Mouse (Mus musculus) layer of hippocampus, adult 18-20 months (tissue): ENCODE data around the gene Ngef. TPM values are rescaled to one million over a fixed set of nuclear protein-coding genes. Genes with fewer than 3 reads are reported as not detected.
A peak's percentile ranks its signal among the peaks of the same experiment; 100 is the strongest.
"Not testable (repeated sequence)": the region's sequence is repeated elsewhere in the genome, so short reads cannot be mapped to it uniquely, and the experiment has no call there.

Experiments used
- DNase-seq, 2 experiments: peaks; one replicate each; pipeline ENCODE4 v3.0.0; 2022; ENCODE audit warnings: low spot score in 2 of 2
- total RNA-seq, 2 experiments: library from RNA; stranded (reverse); gene quantifications; 2 replicates each; pipeline ENCODE4 v1.2.3; 2021

Ngef gene
- total RNA-seq, 2 experiments from 2014 or later: 112 to 115 TPM

DNA sequence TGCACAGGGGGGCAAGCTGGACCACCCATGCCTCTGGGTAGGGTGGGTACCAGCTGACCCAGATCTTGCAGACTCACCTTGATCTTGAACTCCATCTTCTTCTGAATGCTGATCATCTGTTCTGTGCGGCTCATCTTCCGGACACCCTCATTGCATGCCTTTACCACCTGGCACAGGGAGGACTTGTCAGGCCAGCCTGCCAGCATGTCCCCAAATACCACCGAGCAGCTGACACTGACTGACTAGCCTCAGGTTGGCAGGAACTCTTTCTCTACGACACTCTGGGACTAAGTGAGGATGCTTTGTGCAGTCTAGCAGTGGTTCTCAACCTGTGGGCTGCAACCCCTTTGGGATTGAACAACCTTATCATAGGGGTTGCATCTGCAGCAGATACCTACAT lies 91.1 kb downstream of the Ngef start:
- no peak for DNase-seq

DNA sequence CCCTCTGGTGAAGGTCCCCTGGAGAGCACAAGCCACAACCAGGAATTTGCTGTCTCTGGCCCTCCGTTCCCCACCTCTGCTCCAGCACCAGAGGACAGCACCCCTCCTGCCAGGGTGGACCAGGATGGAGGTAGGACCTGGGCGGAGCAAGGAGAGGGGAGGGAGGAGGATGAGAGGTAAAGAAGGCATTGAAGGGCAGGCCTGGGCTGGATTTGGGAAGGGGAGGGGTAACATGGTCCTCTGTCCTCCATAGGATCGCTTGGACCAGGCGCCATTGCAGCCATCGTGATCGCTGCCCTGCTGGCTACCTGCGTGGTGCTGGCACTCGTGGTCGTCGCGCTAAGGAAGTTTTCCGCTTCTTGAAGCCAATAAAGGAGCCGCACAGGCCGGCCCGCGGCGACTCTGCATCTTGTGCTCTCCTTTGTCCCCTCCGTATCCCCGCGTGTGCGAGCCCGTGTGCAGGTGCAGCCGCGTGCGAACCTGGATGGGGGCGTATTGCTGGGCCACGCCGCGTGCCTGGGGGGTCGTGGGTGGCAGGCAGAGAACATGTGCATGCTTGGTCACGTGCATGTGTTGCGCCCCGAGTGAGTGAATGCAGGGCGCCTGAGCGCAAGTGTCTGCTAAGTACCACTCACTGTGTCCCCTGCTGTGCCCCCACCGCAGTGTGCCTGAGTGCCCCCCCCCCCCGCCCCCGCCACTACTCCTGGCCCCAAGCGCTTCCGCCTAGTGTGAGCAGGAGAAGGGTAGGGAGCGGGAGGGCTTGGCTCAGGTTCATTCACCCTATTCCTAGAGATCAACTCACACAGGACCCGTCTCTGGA lies 98.4 kb downstream of the Ngef start:
- DNase-seq: peak; percentile 51 to 66

DNA sequence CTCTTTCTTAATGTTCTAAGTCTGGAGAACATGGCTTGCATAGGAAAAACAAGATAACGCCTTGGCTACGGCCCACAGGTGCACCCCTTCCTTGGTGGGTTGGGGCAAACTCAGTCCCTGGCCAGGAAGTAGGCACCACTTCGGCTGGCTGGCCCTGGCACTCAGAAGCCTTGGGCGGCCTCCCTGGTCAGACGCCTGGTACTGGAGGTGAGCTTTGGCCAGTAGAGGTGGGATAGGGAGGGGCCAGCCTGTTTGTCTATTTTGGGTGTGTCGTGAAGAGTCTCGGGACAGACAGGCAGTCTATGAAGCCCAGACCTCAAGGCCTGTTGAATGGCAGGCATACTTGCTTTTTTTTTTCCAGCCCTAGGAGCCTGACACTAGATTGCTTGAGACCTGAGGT lies 101.1 kb downstream of the Ngef start:
- no peak for DNase-seq

DNA sequence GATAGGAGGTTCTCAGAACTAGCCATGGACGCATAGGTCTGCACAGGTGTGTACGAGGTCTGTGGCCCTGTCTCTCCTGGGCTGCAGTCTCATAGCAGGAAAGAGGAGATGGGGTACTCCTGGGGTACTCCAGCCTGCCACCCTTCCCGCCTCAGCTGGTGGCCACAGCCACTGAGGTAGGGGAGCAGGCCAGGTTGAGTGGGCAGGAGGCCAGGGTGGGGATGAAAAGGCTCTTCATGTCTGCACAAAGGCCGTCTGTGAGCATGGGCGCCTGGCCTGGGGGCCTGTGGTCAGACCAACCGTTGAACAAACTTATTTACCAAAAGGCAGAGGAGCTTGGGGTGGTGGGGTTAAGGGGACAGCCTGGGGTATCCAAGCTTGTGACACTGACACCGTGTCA lies 101.8 kb downstream of the Ngef start:
- DNase-seq: no peak

DNA sequence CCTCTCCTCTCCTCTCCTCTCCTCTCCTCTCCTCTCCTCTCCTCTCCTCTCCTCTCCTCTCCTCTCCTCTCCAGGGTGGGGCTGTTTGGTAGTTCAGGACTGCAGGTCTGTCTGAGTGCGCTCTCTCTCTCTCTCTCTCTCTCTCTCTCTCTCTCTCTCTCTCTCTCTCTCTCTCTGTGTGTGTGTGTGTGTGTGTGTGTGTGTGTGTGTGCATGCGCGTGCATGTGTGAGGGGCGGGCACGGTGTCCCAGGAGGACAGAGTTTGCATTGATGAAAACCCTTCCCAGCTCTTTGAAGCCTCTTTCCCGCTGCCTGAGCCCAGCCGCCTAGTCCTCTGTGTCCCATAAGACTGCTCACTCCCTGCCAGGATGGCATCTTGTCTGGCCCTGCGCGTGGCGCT lies 103.7 kb downstream of the Ngef start, which contains the start of gene Snorc:
Gene Snorc, plus strand, starts transcription at position 301 of the 400 bp plus-strand sequence.
- not testable (repeated sequence) for DNase-seq

DNA sequence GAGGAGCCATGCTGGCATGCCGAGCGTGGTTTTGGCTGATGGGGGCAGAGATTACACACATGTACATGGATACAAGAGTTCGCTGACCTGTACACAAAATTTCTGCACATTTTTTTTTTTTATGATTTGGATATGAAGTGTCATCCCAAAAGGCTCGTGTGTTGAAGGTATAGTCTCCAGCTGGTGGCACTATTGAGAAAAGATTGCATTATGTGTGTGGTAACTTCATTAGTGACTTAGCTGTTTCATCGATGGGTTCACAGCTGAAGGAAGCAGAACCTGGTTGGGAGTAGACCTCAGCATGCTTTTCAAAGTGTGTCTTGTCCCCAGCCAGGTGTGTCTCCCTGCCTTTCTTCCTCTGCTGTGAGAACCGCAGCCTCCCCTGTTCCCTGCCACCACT lies 105.3 kb downstream of the Ngef start:
- DNase-seq: peak in 1 of 2 experiments; percentile 57

DNA sequence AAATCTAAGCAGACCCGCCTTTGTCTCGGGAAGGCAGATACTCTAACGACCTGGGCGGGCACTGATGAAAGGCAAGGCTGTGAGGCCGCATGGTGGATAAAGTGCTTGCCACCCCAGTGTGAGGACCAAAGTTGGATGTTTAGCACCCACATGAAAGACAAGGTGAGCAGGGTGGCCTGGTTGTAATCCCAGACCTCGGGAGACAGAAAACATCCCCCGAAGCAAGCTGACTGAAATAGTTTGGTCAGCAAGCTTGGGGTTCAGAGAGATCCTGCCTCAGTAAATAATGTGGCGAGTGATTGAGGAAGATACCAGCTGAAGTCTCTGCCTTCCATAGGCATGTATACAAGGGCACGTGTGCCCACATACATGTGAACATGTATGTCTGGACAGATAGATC lies 106.2 kb downstream of the Ngef start:
- DNase-seq: no peak

DNA sequence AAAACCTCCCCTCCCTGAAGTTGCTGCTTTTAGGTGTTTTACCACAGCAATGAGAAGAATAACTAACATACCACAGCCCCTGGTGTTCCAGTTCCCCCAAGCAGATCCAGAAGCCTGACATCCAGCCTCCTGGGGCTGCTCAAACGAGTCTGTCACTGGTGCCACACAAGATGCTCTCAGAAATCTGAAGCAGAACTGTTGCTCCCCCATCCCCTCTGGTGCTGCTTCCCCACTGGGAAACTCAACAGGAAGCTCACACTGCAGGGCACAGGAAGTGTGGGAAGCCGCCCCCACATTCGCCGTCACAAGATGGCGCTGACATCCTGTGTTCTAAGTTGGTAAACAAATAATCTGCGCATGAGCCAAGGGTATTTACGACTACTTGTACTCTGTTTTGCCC lies 113.8 kb downstream of the Ngef start:
- not testable (repeated sequence) for DNase-seq

DNA sequence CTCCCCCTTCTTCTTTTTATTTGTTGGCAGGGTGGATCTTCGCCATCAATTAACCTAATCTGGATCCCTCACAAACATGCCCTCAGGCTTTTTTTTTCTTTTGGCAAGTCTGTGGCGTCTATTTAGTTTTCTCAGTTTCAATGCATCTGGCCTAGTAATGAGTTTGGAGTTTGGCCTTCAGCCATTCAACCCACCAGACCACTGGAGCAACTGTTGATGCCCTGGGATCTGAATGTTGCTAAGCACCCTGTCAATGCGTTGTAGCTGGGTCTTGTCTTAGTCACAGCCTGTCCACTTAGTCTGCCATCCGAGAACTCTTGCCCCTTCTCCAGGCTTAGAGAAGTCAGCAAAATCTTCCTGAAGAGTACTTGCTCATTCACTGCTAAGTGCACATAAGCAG lies 115.6 kb downstream of the Ngef start:
- DNase-seq: no peak

DNA sequence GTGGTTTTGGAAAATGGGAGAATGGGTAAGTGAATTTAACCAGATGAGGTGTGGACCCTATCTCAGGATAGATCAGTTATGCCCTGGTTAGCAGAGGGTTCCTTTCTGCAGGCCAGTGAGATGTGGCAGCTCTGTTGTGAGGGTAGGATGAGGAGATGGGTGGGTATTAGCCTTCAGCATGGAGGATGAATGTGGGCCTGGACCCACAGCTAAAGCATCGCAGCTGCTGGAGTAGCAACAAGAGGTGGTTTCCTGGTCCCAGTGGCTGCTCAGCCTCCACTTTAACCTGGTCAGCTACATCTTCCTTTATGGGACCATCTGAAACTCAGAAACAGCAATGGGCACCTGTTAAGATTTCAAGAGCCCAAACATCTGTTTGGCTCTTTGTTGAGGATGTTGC lies 117.2 kb downstream of the Ngef start:
- no peak for DNase-seq

DNA sequence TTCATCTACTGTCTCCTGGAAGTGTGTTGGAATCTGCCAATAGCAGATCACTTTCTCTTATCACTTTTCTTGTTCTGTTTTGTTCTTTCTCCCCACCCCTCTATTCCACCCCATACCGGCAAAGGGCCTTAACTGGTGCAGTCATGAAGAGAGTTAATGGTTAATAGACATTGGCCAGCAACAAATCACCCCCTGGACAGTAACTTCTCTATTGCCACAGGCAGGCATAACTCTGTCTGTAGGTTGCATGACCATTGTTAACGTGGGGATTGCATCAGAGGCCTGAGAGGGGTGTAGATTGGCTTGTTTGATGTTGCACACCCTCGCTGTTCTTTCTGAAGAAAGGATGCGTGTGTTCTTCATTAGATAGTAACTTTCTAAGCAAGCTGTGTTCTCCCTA lies 124.2 kb downstream of the Ngef start:
- DNase-seq: no peak

DNA sequence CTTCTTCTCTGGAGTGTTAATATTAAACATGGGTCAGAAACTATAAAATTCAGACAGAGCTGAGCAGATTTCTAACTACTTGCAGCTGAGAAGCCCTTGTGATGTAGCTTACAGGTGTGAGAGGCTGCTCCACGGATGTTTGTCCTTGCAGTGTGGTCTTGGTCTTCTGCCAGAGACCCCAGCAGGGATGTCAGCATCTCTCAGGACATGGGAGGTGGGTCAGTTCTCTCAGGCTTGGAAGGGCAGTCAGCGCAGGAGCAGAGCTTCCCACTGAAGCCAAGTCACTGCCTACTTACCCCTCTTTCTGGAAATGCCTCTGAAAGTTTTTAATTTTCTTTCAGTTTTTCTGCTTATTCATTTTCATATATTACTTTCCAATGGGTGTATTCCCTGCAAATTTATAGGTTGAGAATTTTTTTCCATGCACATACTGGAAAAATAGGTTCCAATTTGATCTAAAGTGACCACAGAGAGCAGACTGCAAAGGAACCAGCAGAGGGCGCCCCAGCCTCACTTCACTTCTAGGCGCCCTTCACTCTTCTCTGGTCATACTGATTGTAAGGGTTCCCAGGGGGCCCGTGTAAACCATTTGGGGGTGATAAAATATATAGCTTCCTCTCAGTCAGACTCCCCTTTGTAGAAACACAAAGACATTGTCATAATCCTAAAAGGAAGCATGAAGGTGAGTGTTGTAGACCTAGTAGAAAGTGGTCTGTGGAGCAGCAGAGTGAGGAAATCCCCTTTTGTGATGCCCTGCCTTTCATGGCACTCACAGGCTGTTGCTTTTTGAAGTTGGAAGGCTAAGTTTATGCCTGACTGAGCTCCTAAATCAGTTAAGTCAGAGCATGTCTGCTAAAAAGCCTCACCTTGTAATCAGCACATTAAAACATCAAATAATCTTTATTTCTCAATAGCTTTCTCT lies 126.2 kb downstream of the Ngef start:
- DNase-seq: peak in 1 of 2 experiments; percentile 71

DNA sequence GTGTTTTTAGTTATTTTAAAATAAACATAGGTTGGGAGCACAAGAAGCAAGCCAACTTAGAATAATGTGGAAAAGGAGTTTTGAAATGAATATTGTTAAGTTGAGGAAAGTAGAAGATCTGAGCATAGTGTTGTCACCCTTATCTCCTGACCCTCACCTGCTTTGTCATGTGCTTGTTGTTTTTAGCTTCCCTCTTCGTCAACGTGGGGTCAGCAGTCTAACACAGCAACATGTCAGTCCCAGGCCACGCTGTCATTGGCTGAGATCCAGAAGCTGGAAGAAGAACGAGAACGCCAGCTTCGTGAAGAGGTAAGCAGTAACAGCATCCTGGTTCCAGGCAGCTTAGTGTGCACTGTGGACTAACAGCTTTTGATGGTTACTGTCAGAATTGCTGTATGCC lies 137.1 kb downstream of the Ngef start:
- no peak for DNase-seq

DNA sequence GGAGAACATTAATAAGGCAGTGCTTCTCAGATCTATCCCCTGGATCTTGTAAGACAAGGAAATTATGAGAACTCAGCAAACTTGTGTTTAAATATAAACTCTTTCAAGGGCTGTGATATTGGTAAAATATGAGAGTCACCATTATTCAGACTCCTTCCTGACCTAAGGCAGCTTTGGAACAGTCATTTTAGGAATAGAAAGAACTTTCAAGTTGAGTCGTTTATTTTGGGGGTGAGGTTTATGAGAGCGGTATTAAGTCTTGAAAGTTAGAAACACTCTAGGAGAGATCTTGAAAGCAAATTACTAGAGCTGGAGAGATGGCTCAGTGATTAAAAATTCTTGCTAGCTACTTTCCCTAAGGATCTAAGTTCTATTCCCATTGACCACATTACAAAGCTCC lies 138.5 kb downstream of the Ngef start:
- no peak for DNase-seq

Other genes with a start within 250 kb of the Ngef start
- gene Gigyf2, start 246.9 kb downstream of the Ngef start, total RNA-seq: 100 to 1,000 TPM; 136 to 137 TPM
- gene Kcnj13, start 179.1 kb downstream of the Ngef start, total RNA-seq: 1 to 10 TPM in 1 of 2 experiments, under 1 TPM in 1; 0.86 to 2.7 TPM
- gene Snorc, start 103.6 kb downstream of the Ngef start, total RNA-seq: not detected
- gene Neu2, start 64.0 kb downstream of the Ngef start, total RNA-seq: under 1 TPM; 0.43 to 0.69 TPM
- 10 to 100 TPM; 13.6 to 16.8 TPM for gene Inpp5d, start 46.4 kb upstream of the Ngef start, total RNA-seq
- gene Atg16l1, start 182.0 kb upstream of the Ngef start, total RNA-seq: 10 to 100 TPM; 61.1 to 64.7 TPM
- 1 to 10 TPM; 1.9 to 2.1 TPM for gene Sag, start 229.8 kb upstream of the Ngef start, total RNA-seq